Mouse (Mus musculus) lung, adult 2 months (tissue): ENCODE measurements at regions not wholly inside any gene's neighbourhood (a gene's known extent, or its start where the extent isn't known, plus 50 kb on each side); places are given as distances from the start of the nearest gene placed in this dataset.

Experiments
- DNase-seq: peaks from one replicate; pipeline ENCODE4 v3.0.0; 2022
- H3K4me1 ChIP-seq: fragments of 200-500 bp; 2 replicates; pipeline ENCODE4 v1.6.1; 2011; ENCODE audit warnings: low read length; ENCODE audit not compliant: control insufficient read depth, insufficient read depth
- H3K4me3 ChIP-seq: fragments of 200-500 bp; replicated peaks from 2 replicates; pipeline ENCODE3; 2011; ENCODE audit warnings: low read depth, mild to moderate bottlenecking, control low read depth, low read length; ENCODE audit errors: extremely low read depth
- CTCF ChIP-seq: fragments of 200-500 bp; IDR thresholded peaks from 2 replicates; pipeline ENCODE4 v1.5.1; 2011; ENCODE audit warnings: mild to moderate bottlenecking, low read length, control low read depth; ENCODE audit not compliant: insufficient read depth
- POLR2A ChIP-seq: fragments of 200-500 bp; IDR thresholded peaks from 2 replicates; pipeline ENCODE4 v1.6.1; 2011; ENCODE audit warnings: low read depth, mild to moderate bottlenecking, control low read depth, low read length, borderline replicate concordance; ENCODE audit errors: extremely low read depth
- WGBS: fragments of 180-500 bp; shearing (Covaris S2); methylation state at CpG from one replicate; pipeline ENCODE4 v1.1.7; 2018; 5-methylcytosine and 5-hydroxymethylcytosine counted together

GRCm38 (mm10) chr3:53393945-53394344 is 69.2 kb downstream of the Nhlrc3 start:
- H3K4me3 ChIP-seq: no peak overlapping the region
- TF ChIP-seq POLR2A: no peak
- no peak for TF ChIP-seq CTCF
- H3K4me1 ChIP-seq: no peaks in the 10 kb centered on the region
- WGBS: 59% methylated on average over 7 of the region's 7 CpGs
- no peak for DNase-seq

DNA sequence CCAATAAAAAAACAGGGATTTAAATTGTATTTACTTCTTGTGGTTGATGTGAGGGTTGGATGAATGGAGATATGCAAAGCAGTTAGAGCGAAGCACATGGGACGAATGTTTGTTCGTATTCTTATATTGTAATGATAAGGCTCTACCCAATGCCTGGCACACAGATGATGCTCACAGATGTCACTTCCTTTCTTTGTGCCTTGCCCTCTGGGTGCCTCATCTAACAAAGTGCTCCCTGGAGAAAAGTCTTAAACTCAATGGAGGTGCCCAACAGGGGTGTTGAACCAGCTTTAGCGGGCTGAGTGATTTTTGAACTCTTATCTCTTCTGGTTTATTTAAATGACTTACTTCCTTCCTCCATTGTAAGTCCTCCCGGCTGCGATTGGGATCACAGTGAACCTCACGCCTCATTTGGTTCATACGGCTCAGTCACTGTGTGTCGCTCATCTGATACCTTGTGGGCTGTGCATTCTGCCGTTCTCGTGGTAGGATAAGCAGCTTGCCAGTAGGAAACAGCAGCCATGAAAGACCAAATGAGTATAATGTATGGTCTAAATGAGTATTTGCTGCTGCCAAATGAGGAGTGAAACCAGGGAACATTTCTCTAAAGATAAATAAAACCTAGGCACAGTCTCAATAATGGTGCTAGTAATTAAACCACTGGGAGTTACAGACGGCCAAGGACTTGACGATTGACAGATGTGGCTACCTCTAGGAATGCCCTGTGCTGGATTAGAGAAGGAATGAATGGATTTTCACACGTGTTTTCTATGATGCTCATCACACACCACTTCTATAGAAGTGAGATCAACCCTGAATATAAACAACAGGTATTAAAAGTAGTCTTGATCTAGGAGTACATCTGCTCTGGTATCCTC is 81.2 kb downstream of the Nhlrc3 start:
- no peak for DNase-seq

DNA sequence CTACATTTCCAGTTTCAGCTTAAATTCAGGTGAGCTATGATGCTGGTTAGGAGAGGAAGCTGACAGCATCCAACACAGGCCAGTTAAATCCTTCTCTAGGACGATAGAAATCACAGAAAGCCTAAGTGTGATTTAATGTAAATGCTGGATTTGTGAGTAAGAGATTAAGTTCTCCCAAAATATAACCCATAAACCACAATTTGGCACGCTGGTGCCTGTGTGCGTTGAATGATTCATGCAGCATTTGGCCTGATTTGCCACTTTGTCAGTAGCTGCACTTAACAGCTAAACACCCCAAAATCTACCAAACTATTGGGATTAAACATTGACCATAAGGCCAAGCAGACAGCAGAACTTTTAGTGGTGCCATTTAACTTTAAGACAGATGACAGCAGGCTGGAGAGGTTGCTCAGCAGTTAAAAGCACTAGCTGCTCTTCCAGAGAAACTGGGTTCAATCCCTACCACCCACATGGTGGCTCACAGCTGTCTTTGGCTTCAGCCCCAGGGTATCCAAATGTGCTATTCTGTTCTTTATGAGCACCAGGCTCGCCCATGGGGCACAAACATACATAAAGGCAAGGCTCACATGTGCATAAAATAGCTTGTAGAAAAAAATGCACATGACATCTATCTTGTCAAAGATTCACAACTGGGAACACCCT is 83.5 kb downstream of the Nhlrc3 start:
- Histone ChIP-seq H3K4me3 (no peak overlapping the region), H3K4me1 (no peaks in the 10 kb centered on the region)
- DNase-seq: no peak
- no peak for TF ChIP-seq POLR2A
- WGBS: 72% methylated on average over 4 of the region's 4 CpGs

More for the DNA sequence above, 81.2 kb downstream of the Nhlrc3 start:
- TF ChIP-seq CTCF (no peak), POLR2A (no peak)
- Histone ChIP-seq H3K4me3 (no peak overlapping the region), H3K4me1 (no peaks in the 10 kb centered on the region)
- WGBS: 40% methylated on average over 14 of the region's 14 CpGs

DNA sequence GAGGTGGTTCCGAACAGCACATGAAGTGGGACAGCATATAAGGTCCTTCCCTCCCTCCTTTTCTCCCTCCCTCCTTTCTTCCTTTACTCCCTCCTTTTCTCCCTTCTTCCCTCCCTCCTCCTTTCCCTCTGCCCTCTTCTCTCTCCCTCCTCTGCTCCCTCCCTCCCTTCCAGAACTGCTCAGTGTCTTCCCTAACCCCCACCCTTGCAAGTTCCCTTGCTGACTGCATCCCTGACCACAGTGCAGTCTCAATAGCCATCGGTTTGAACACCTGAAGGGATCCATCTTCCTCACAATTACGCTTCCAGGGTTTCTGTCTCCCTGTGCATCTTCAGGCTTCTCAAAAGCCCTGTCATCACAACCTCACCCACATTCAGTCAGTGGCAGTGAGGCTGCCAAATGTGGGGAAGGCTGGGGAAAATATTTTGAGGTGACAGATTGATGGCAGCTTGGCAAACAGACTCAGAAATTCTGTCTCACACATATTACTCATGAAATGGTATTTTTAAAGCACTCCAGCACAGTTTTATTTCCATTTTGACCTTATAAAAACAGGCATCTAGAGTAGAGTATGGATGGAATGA is 86.2 kb downstream of the Nhlrc3 start:
- TF ChIP-seq CTCF (no peak), POLR2A (no peak)
- Histone ChIP-seq H3K4me1 (no peaks in the 10 kb centered on the region), H3K4me3 (no peak overlapping the region)
- WGBS: 84% methylated on average over 3 of the region's 3 CpGs
- DNase-seq: no peak

DNA sequence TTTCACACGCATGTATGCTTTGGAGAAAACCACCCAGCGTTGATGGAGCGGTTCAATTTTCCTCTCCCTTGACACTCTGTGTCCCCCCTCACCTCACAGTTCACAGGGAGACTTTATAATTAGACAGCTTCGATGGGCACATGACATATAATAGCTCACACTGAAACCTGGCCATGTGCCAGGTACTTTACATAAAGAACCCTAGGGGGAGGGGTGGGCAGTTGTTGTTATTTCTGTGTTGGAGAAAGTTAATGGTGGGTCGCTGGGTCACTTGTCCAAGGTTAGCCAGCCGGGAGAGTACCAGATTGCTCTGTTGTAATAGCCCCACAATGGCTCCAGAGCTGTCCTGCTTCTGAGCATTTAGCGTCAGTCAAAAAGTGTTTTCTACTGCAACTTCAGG is 90.2 kb downstream of the Nhlrc3 start:
- Histone ChIP-seq H3K4me3 (no peak overlapping the region), H3K4me1 (no peaks in the 10 kb centered on the region)
- DNase-seq: no peak
- WGBS: 66% methylated on average over 7 of the region's 7 CpGs
- no peak for TF ChIP-seq CTCF
- no peak for TF ChIP-seq POLR2A

DNA sequence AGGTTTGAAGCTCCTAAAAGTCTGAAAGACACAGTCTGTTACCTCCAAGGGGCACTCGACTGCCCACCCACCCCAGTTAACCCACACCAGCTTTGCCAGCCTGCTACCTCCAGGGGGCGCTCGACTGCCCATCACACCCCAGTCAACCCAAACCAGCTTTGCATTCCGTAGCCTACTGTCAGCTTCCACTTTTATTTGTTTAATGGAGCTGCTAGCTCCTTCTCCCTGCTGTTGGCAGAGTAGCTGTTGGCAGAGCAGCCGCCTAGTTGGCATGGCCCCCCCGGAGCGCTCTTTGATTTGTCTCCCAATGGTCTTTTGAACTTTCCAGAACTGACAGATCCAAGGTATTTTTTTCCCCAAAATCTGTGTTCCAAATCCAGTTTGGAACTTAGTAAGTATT is 91.2 kb downstream of the Nhlrc3 start:
- 66% methylated on average over 7 of the region's 7 CpGs for WGBS

GRCm38 (mm10) chr3:53361202-53361601 is 101.9 kb downstream of the Nhlrc3 start:
- Histone ChIP-seq H3K4me1 (no peaks in the 10 kb centered on the region), H3K4me3 (no peak overlapping the region)
- 63% methylated on average over 4 of the region's 4 CpGs for WGBS
- DNase-seq: no peak
- TF ChIP-seq CTCF: no peak
- no peak for TF ChIP-seq POLR2A

More for the DNA sequence above, 91.2 kb downstream of the Nhlrc3 start:
- TF ChIP-seq CTCF: peak; percentile 19; the same call in 1 of the 2 replicates
- no peak for TF ChIP-seq POLR2A
- no peak overlapping the region for H3K4me3 ChIP-seq
- DNase-seq: no peak
- H3K4me1 ChIP-seq: no peaks in the 10 kb centered on the region

DNA sequence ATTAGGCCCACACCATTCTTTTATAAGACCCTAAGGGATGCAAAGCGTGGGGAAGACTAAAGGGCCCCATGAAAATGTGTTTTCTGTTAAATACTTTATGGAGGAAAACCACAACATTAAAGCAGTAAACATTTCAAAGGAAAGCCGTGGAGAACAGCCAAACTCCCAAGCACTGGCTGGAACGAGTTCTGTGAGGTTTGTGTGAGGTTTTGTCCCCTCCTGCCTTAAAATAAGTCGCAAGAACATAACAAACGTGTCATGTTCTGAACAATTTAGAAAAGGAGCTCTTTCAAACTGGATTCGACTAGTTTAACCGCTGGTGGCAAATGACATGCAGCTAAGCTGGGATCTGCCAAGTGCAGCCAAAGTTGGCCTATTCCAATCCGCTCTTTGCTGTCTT is 109.4 kb downstream of the Nhlrc3 start:
- H3K4me1 ChIP-seq: no peaks in the 10 kb centered on the region
- DNase-seq: no peak
- no peak overlapping the region for H3K4me3 ChIP-seq
- TF ChIP-seq CTCF (no peak), POLR2A (no peak)
- WGBS: 63% methylated on average over 8 of the region's 8 CpGs

DNA sequence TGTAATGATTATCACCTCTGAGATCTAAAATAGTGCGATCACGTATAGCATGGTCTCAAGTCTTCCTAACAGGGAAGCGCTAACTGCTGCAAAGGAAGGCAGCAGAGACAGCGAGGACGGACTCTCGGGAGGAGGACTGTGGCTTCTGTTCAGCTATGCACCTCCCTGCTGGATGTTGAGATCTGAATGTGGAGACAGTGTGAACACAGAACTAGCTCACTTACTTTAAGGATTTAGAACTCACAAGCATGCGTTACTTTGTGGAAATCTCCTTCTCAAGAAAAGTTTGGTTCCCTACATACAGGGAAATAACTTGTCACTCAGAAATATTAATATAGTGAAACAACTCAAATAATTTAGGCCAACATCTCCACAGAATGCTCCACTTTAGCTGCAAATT is 109.8 kb downstream of the Nhlrc3 start:
- H3K4me3 ChIP-seq: no peak overlapping the region
- DNase-seq: no peak
- 88% methylated on average over 7 of the region's 7 CpGs for WGBS
- no peak for TF ChIP-seq CTCF
- TF ChIP-seq POLR2A: no peak
- H3K4me1 ChIP-seq: no peaks in the 10 kb centered on the region

- Histone ChIP-seq H3K4me1 (no peaks in the 10 kb centered on the region), H3K4me3 (no peak overlapping the region)
- TF ChIP-seq CTCF (no peak), POLR2A (no peak)
- no peak for DNase-seq
- 83% methylated on average over 6 of the region's 6 CpGs for WGBS
Observed at GRCm38 (mm10) chr3:53343638-53344037, 119.5 kb downstream of the Nhlrc3 start.
